In the genomic region with DNA sequence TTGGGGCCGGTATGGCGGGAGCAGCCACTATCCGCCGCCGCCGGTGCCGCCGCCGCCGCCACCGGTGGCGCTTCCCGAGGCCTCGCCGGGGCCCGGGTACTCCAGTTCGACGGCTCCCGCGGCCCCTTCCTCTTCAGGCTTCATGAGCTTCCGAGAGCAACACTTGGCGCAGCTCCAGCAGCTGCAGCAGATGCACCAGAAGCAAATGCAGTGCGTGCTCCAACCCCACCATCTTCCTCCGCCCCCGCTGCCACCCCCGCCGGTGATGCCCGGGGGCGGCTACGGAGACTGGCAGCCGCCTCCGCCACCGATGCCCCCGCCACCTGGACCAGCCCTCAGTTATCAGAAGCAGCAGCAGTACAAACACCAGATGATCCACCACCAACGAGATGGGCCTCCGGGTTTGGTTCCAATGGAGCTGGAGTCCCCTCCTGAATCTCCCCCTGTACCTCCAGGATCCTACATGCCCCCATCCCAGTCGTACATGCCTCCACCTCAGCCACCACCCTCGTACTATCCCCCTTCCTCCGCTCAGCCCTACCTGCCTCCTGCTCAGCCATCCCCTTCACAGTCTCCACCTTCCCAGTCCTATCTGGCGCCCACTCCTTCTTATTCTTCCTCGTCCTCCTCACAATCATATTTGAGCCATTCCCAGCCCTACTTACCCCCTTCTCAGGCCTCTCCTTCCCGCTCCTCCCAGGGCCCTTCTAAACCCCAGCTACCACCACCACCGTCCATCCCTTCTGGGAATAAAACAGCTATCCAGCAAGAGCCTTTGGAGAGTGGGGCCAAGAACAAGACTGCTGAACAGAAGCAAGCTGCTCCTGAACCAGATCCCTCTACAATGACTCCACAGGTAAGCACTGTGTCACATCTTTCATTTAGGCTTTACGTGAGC, we compare ENCODE assay signal across 8 mouse cellular contexts. TPM values are rescaled to one million over a fixed set of nuclear protein-coding genes. Genes with fewer than 3 reads are reported as not detected.
DNase-seq lines count a peak whose midpoint lies in the region; ATAC-seq and TF ChIP-seq lines count a peak whose summit lies in the region.

No protein-coding gene starts in this region.

- peaks cover 39% of the 10 kb centered on the region for H3K4me1 ChIP-seq in G1E (ENCODE audit: insufficient read depth, low read depth, low read length)
- peaks cover 48% of the 10 kb centered on the region for H3K4me1 ChIP-seq in liver, embryonic 15.5 days (replicated peaks)
- H3K4me1 ChIP-seq in neural tube, embryonic 14.5 days (ENCODE audit: control insufficient read depth, insufficient read depth, low read length): peaks cover 22% of the 10 kb centered on the region

- peak overlapping the region; percentile 94 for H3K9ac ChIP-seq in liver, embryonic 15.5 days
- peak overlapping the region; percentile 98 for H3K9ac ChIP-seq in neural tube, embryonic 14.5 days (replicated peaks; ENCODE audit: low read depth, low read length)

- H3K9me3 ChIP-seq in G1E (replicated peaks): peaks cover 4% of the 10 kb centered on the region; the same call in 1 of the 2 replicates
- no peaks in the 10 kb centered on the region for H3K9me3 ChIP-seq in liver, embryonic 15.5 days (replicated peaks)
- H3K9me3 ChIP-seq in neural tube, embryonic 14.5 days (ENCODE audit: control insufficient read depth, low read length): no peaks in the 10 kb centered on the region

- 1% methylated on average over 44 of the region's 44 CpGs for WGBS in liver, embryonic 15.5 days (ENCODE audit: insufficient replicate concordance)
- under 1% methylated on average over 43 of the region's 44 CpGs for WGBS in neural tube, embryonic 14.5 days

- peak overlapping the region; percentile 89 for H3K27ac ChIP-seq in liver, embryonic 15.5 days (replicated peaks)
- peak overlapping the region; percentile 93 for H3K27ac ChIP-seq in neural tube, embryonic 14.5 days (ENCODE audit: low read depth, low read length)

- H3K27me3 ChIP-seq in G1E (ENCODE audit: insufficient read depth, low read length): peaks cover 1% of the 10 kb centered on the region
- H3K27me3 ChIP-seq in liver, embryonic 15.5 days: 0 out of 2 replicates have a peak, but pooled peaks cover under 1% of the 10 kb centered on the region
- H3K27me3 ChIP-seq in neural tube, embryonic 14.5 days (ENCODE audit: control insufficient read depth, insufficient read depth, low read length): no peaks in the 10 kb centered on the region; the same call in 1 of the 2 replicates

- ATAC-seq in G1E (ENCODE audit: extremely low read depth, insufficient number of reproducible peaks, low FRiP score, poor library complexity, severe bottlenecking): no peak
- ATAC-seq in liver, embryonic 15.5 days (ENCODE audit: insufficient read depth): peak; percentile 72
- peak; percentile 71 for ATAC-seq in neural tube, embryonic 14.5 days (ENCODE audit: low read depth)

- DNase-seq in A20 (ENCODE audit: low read depth, low spot score): peak; percentile 25
- peak; percentile 52 for DNase-seq in G1E (ENCODE audit: low spot score)
- DNase-seq in cerebellum, adult 9-11 months: peak; percentile 75
- DNase-seq in frontal cortex, adult 2 months (ENCODE audit: extremely low spot score in 1 of 2, low spot score in 1 of 2): peak; percentile 14 to 47
- peak; percentile 74 for DNase-seq in layer of hippocampus, adult 11-12 months (ENCODE audit: low spot score)
- no peak for DNase-seq in urinary bladder, adult 2 months (ENCODE audit: low spot score)

- no peak for TF ChIP-seq CTCF in G1E (IDR thresholded peaks at IDR 0.05; ENCODE audit: low read depth, low read length)

- peak overlapping the region; percentile 76 for H3K4me3 ChIP-seq in G1E (ENCODE audit: low read depth, low read length)
- peak overlapping the region; percentile 93 for H3K4me3 ChIP-seq in liver, embryonic 15.5 days (replicated peaks)
- H3K4me3 ChIP-seq in neural tube, embryonic 14.5 days (ENCODE audit: low read depth, low read length): peak overlapping the region; percentile 93

- H3K36me3 ChIP-seq in G1E (replicated peaks): peaks cover 28% of the 10 kb centered on the region
- H3K36me3 ChIP-seq in liver, embryonic 15.5 days (replicated peaks): peaks cover 8% of the 10 kb centered on the region; the same call in 1 of the 2 replicates
- no peaks in the 10 kb centered on the region for H3K36me3 ChIP-seq in neural tube, embryonic 14.5 days (ENCODE audit: control insufficient read depth, insufficient read depth, low read length)

- peak overlapping the region; percentile 91 for H3K4me2 ChIP-seq in liver, embryonic 15.5 days
- peak overlapping the region; percentile 99 for H3K4me2 ChIP-seq in neural tube, embryonic 14.5 days (ENCODE audit: low read depth, low read length)

RNA-seq across cellular contexts. Expression of gene Ylpm1, which starts 0.6 kb away (rescaled TPM):
- total RNA-seq in G1E (2014; fragmentation: Nextera tagmentation) (148 and 153 TPM in 2 replicates), G1E (2017) (60.8 and 61.7 TPM in 2 replicates)
- 65.5 and 77.0 TPM in 2 replicates for polyA plus RNA-seq in G1E (2012)
- polyA plus RNA-seq in frontal cortex, adult 2 months (2012; rRNA removed): 75.0 and 81.0 TPM in 2 replicates
- 6.2 and 7.1 TPM in 2 replicates for polyA plus RNA-seq in liver, embryonic 15.5 days (2015; fragmentation: Nextera tagmentation; extraction: Ambion mirVana)
- polyA plus RNA-seq in neural tube, embryonic 14.5 days (2014; fragmentation: Nextera tagmentation; extraction: Ambion mirVana): 53.5 and 54.7 TPM in 2 replicates
- 26.9 and 31.9 TPM in 2 replicates for polyA plus RNA-seq in urinary bladder, adult 2 months (2012; rRNA removed)

RNA-seq across cellular contexts. Expression of gene Arel1, which starts 26.1 kb away (rescaled TPM):
- total RNA-seq in G1E (2014; fragmentation: Nextera tagmentation) (125 and 130 TPM in 2 replicates), G1E (2017) (122 and 124 TPM in 2 replicates)
- 7.4 and 12.7 TPM in 2 replicates for polyA plus RNA-seq in G1E (2012)
- 65.7 and 66.6 TPM in 2 replicates for polyA plus RNA-seq in frontal cortex, adult 2 months (2012; rRNA removed)
- polyA plus RNA-seq in liver, embryonic 15.5 days (2015; fragmentation: Nextera tagmentation; extraction: Ambion mirVana): 14.6 and 14.8 TPM in 2 replicates
- polyA plus RNA-seq in neural tube, embryonic 14.5 days (2014; fragmentation: Nextera tagmentation; extraction: Ambion mirVana): 40.4 and 46.0 TPM in 2 replicates
- 22.3 and 22.6 TPM in 2 replicates for polyA plus RNA-seq in urinary bladder, adult 2 months (2012; rRNA removed)

RNA-seq across cellular contexts. Expression of gene Fcf1, which starts 26.1 kb away (rescaled TPM):
- 81.6 and 91.3 TPM in 2 replicates for total RNA-seq in G1E (2014; fragmentation: Nextera tagmentation)
- total RNA-seq in G1E (2017): 236 and 288 TPM in 2 replicates
- 20.8 and 30.0 TPM in 2 replicates for polyA plus RNA-seq in G1E (2012)
- polyA plus RNA-seq in frontal cortex, adult 2 months (2012; rRNA removed): 70.9 and 73.9 TPM in 2 replicates
- polyA plus RNA-seq in liver, embryonic 15.5 days (2015; fragmentation: Nextera tagmentation; extraction: Ambion mirVana): 74.8 and 79.8 TPM in 2 replicates
- polyA plus RNA-seq in neural tube, embryonic 14.5 days (2014; fragmentation: Nextera tagmentation; extraction: Ambion mirVana): 78.5 and 94.1 TPM in 2 replicates
- polyA plus RNA-seq in urinary bladder, adult 2 months (2012; rRNA removed): 102 and 107 TPM in 2 replicates
